Mouse (Mus musculus) adrenal gland, adult 8-10 months (tissue): ENCODE data around the gene Dalrd3. TPM values are rescaled to one million over a fixed set of nuclear protein-coding genes. Genes with fewer than 3 reads are reported as not detected.

Experiments used
- DNase-seq: peaks from one replicate; pipeline ENCODE4 v3.0.0; 2022
- total RNA-seq, 4 experiments: library from RNA; stranded (reverse); gene quantifications; 2 replicates each; pipeline ENCODE4 v1.2.4; 2022

Gene Dalrd3
- 10 to 100 TPM; 72.5 to 99.3 (median 83.0) TPM for total RNA-seq

GRCm38 (mm10) chr9:108569381-108570206 lies at the start of gene Dalrd3:
TSS of gene Dalrd3 (plus strand) at chr9:108569886.
- DNase-seq, result peak; percentile 93

GRCm38 (mm10) chr9:108521604-108522003 lies 48.1 kb upstream of the Dalrd3 start:
- no peak for DNase-seq

- no peak for DNase-seq
Measured at GRCm38 (mm10) chr9:108523341-108523740, 46.3 kb upstream of the Dalrd3 start.

- DNase-seq, result no peak
Measured at GRCm38 (mm10) chr9:108525400-108525799, 44.3 kb upstream of the Dalrd3 start.

- DNase-seq, result no peak
Measured at GRCm38 (mm10) chr9:108530954-108531353, 38.7 kb upstream of the Dalrd3 start.

GRCm38 (mm10) chr9:108531496-108531895 lies 38.2 kb upstream of the Dalrd3 start:
- DNase-seq, result no peak

- no peak for DNase-seq
Measured at GRCm38 (mm10) chr9:108540846-108541245, 28.8 kb upstream of the Dalrd3 start.

GRCm38 (mm10) chr9:108545986-108546385 lies 23.7 kb upstream of the Dalrd3 start:
- no peak for DNase-seq

- DNase-seq, result no peak
Measured at GRCm38 (mm10) chr9:108546875-108547274, 22.8 kb upstream of the Dalrd3 start.

- DNase-seq, result no peak
Measured at GRCm38 (mm10) chr9:108559169-108559568, 10.5 kb upstream of the Dalrd3 start.

GRCm38 (mm10) chr9:108560227-108560841 lies 9.4 kb upstream of the Dalrd3 start, which contains the start of gene Impdh2:
TSS of gene Impdh2 (plus strand) at chr9:108560286.
- peak; percentile 94 for DNase-seq

GRCm38 (mm10) chr9:108563671-108564070 lies 6.0 kb upstream of the Dalrd3 start:
- no peak for DNase-seq

- no peak for DNase-seq
Measured at GRCm38 (mm10) chr9:108564131-108564530, 5.6 kb upstream of the Dalrd3 start.

- no peak for DNase-seq
Measured at GRCm38 (mm10) chr9:108565881-108566814, 3.5 kb upstream of the Dalrd3 start.

GRCm38 (mm10) chr9:108566815-108567776 lies 2.6 kb upstream of the Dalrd3 start, which contains the start of gene Ndufaf3:
TSS of gene Ndufaf3 (minus strand) at chr9:108567434.
- peak; percentile 94 for DNase-seq

GRCm38 (mm10) chr9:108567931-108568419 lies 1.7 kb upstream of the Dalrd3 start:
- no peak for DNase-seq

GRCm38 (mm10) chr9:108568511-108568921 lies 1.2 kb upstream of the Dalrd3 start:
- DNase-seq, result no peak

GRCm38 (mm10) chr9:108570207-108570896 lies 666 bp downstream of the Dalrd3 start:
- peak; percentile 58 for DNase-seq

- no peak for DNase-seq
Measured at GRCm38 (mm10) chr9:108571401-108571973, 1.8 kb downstream of the Dalrd3 start.

- DNase-seq, result no peak
Measured at GRCm38 (mm10) chr9:108572321-108572720, 2.6 kb downstream of the Dalrd3 start.
